In the genomic region with DNA sequence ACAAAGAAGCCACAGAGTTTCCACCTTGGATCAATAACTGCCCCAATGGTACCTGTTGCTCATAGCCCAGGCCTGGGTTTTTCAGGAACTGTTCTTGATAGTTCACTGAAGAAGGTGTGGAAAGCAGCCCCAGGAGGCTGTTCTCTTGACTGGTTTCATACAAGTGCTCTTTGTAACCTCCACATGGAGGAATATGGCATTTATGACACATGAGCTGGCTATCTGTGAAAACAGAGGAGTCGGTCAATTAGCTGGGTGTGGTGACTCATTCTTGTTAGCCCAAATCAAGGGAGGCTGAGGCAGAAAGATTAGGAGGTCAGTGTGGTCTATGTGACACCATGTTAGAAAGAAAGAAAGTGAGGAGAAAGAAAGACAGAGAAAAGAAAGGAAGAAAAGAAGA, we compare ENCODE assay signal across 28 mouse cellular contexts. TPM values are rescaled to one million over a fixed set of nuclear protein-coding genes. Genes with fewer than 3 reads are reported as not detected.
A peak's percentile ranks its signal among the peaks of the same experiment; 100 is the strongest.
DNase-seq lines count a peak whose midpoint lies in the region; ATAC-seq and TF ChIP-seq lines count a peak whose summit lies in the region.
"Had no signal": no experiment of that assay in that cellular context is flagged by ENCODE, and none has a peak within 500 bp of the region (broad histone marks: within the 10 kb centered on the region; RNA-seq: fewer than 3 reads in every experiment).

No protein-coding gene starts in this region.

- no peak overlapping the region for H3K4me2 ChIP-seq in liver, embryonic 13.5 days
- no peak overlapping the region for H3K4me2 ChIP-seq in liver, embryonic 12.5 days
- H3K4me2 ChIP-seq: embryonic facial prominence, embryonic 13.5 days; embryonic facial prominence, embryonic 15.5 days; forebrain, embryonic 12.5 days had no signal

- peaks cover 12% of the 10 kb centered on the region for H3K4me1 ChIP-seq in liver, embryonic 13.5 days (replicated peaks)
- peaks cover 15% of the 10 kb centered on the region for H3K4me1 ChIP-seq in liver, embryonic 12.5 days
- H3K4me1 ChIP-seq in MEL (ENCODE audit: control insufficient read depth in 1 of 2, insufficient read depth in 2 of 2, low read length in 2 of 2) = peaks cover 0 to 4% of the 10 kb centered on the region in 2 experiments; a peak in 1 of 4 replicates
- H3K4me1 ChIP-seq: embryonic facial prominence, embryonic 13.5 days; embryonic facial prominence, embryonic 15.5 days; forebrain, embryonic 12.5 days had no signal

- H3K79me2 ChIP-seq in MEL (ENCODE audit: control insufficient read depth, insufficient read depth, low read length, poor library complexity) = peaks cover under 1% of the 10 kb centered on the region; the same call in 1 of the 2 replicates

- no peak overlapping the region for H3K27ac ChIP-seq in liver, embryonic 13.5 days
- H3K27ac ChIP-seq in liver, embryonic 12.5 days = no peak overlapping the region
- no peak overlapping the region for H3K27ac ChIP-seq in MEL (ENCODE audit: control insufficient read depth, low read depth, low read length)
- H3K27ac ChIP-seq: embryonic facial prominence, embryonic 13.5 days; embryonic facial prominence, embryonic 15.5 days; forebrain, embryonic 10.5 days; forebrain, embryonic 12.5 days had no signal

- TF ChIP-seq RAD21 in MEL (IDR thresholded peaks at IDR 0.05; ENCODE audit: low read depth, low read length) = no peak

- H3K9me3 ChIP-seq in liver, embryonic 13.5 days (replicated peaks) = no peaks in the 10 kb centered on the region
- no peaks in the 10 kb centered on the region for H3K9me3 ChIP-seq in liver, embryonic 12.5 days (replicated peaks)
- no peaks in the 10 kb centered on the region for H3K9me3 ChIP-seq in MEL (replicated peaks; ENCODE audit: insufficient read depth, low read length)
- H3K9me3 ChIP-seq: embryonic facial prominence, embryonic 13.5 days; embryonic facial prominence, embryonic 15.5 days; forebrain, embryonic 10.5 days; forebrain, embryonic 12.5 days had no signal

- H3K36me3 ChIP-seq in liver, embryonic 13.5 days = no peaks in the 10 kb centered on the region
- no peaks in the 10 kb centered on the region for H3K36me3 ChIP-seq in liver, embryonic 12.5 days
- H3K36me3 ChIP-seq in MEL (ENCODE audit: control insufficient read depth in 1 of 2, insufficient read depth in 2 of 2, low read length in 2 of 2) = peaks cover 0 to 3% of the 10 kb centered on the region in 2 experiments; a peak in 2 of 4 replicates
- H3K36me3 ChIP-seq: embryonic facial prominence, embryonic 13.5 days; embryonic facial prominence, embryonic 15.5 days; forebrain, embryonic 10.5 days; forebrain, embryonic 12.5 days; G1E had no signal

- no peak for TF ChIP-seq CTCF in MEL (IDR thresholded peaks at IDR 0.05 in 2 of 3, conservative IDR thresholded peaks at IDR 0.05 in 1 of 3; ENCODE audit: control insufficient read depth in 1 of 3, insufficient read depth in 1 of 3, low read depth in 2 of 3, low read length in 3 of 3, poor library complexity in 1 of 3, severe bottlenecking in 1 of 3)

- no peak overlapping the region for H3K9ac ChIP-seq in liver, embryonic 13.5 days
- no peak overlapping the region for H3K9ac ChIP-seq in liver, embryonic 12.5 days
- no peak overlapping the region for H3K9ac ChIP-seq in MEL (ENCODE audit: control insufficient read depth, low read depth, low read length, poor library complexity, severe bottlenecking)
- H3K9ac ChIP-seq: embryonic facial prominence, embryonic 13.5 days; embryonic facial prominence, embryonic 15.5 days; forebrain, embryonic 12.5 days had no signal

- no peak for TF ChIP-seq POLR2A in MEL (IDR thresholded peaks at IDR 0.05; ENCODE audit: control insufficient read depth in 1 of 2, insufficient read depth in 1 of 2, low read depth in 1 of 2, low read length in 2 of 2, poor library complexity in 1 of 2)

- peak; percentile 35 for DNase-seq in heart, adult 11 months
- no peak for DNase-seq in heart, adult 8-10 months (ENCODE audit: low spot score)
- peak; percentile 10 for DNase-seq in liver, embryonic 13.5 days
- peak; percentile 40 for DNase-seq in MEL (ENCODE audit: low read depth, low spot score)
- DNase-seq in c-Kit-positive CD71-positive TER-119-positive erythroid progenitor cells, embryonic 14.5 days (ENCODE audit: low spot score) = peak; percentile 29
- DNase-seq in cerebellum, adult 9-11 months = no peak
- DNase-seq: adrenal gland, adult 2 months; adrenal gland, postnatal 10 days; adrenal gland, postnatal 25 days; B cell, adult 2 months; cerebellum, adult 11-12 months; cerebellum, adult 2 months; cerebellum, adult 9-10 months; cerebellum, postnatal 25 days; embryo, embryonic 11 days had no signal

- peaks cover 17% of the 10 kb centered on the region for H3K27me3 ChIP-seq in liver, embryonic 13.5 days
- peaks cover 10% of the 10 kb centered on the region; the same call in 1 of the 2 replicates for H3K27me3 ChIP-seq in liver, embryonic 12.5 days (replicated peaks)
- peaks cover 9 to 22% of the 10 kb centered on the region in 2 experiments for H3K27me3 ChIP-seq in MEL (ENCODE audit: control insufficient read depth in 1 of 2, insufficient read depth in 2 of 2, low read length in 2 of 2)
- H3K27me3 ChIP-seq: embryonic facial prominence, embryonic 15.5 days had no signal

- no peak for TF ChIP-seq EP300 in MEL (IDR thresholded peaks at IDR 0.05; ENCODE audit: low read depth in 1 of 2, low read length in 2 of 2)

- 17% methylated on average over 1 of the region's 1 CpGs for WGBS in liver, embryonic 13.5 days (ENCODE audit: insufficient replicate concordance)
- 11% methylated on average over 1 of the region's 1 CpGs for WGBS in liver, embryonic 12.5 days (ENCODE audit: insufficient replicate concordance)

- no peak overlapping the region for H3K4me3 ChIP-seq in liver, embryonic 13.5 days (replicated peaks)
- no peak overlapping the region for H3K4me3 ChIP-seq in liver, embryonic 12.5 days
- H3K4me3 ChIP-seq in MEL (ENCODE audit: control insufficient read depth in 1 of 2, insufficient read depth in 1 of 2, low read depth in 2 of 2, low read length in 2 of 2) = no peak overlapping the region
- H3K4me3 ChIP-seq: embryonic facial prominence, embryonic 13.5 days; embryonic facial prominence, embryonic 15.5 days; erythroblast, embryonic 14.5 days; forebrain, embryonic 10.5 days; forebrain, embryonic 12.5 days had no signal

- ATAC-seq in liver, embryonic 13.5 days (ENCODE audit: low read depth) = no peak
- ATAC-seq in liver, embryonic 12.5 days = no peak
- no peak for ATAC-seq in granulocyte monocyte progenitor cell, adult 5-6 weeks (replicated peaks; ENCODE audit: poor library complexity, severe bottlenecking)
- ATAC-seq: activated CD4-positive, CD25-positive, alpha-beta regulatory T cell, adult 4 months; CD4-positive, CD25-positive, alpha-beta regulatory T cell, adult 4 months; forebrain, embryonic 14.5 days; forebrain, embryonic 16.5 days; Patski had no signal

TF ChIP-seq in MEL, 35 proteins besides CTCF, POLR2A, EP300 and RAD21:
- TF ChIP-seq TAL1 (IDR thresholded peaks at IDR 0.05; ENCODE audit: low read length) (peak; percentile 40; the same call in 1 of the 2 replicates), GATA1 (IDR thresholded peaks at IDR 0.05; ENCODE audit: low read depth, low read length) (0 out of 2 replicates have a peak, but pooled peaks have one; percentile 8), SIN3A (IDR thresholded peaks at IDR 0.05; ENCODE audit: low read length) (no peak)

RNA-seq across cellular contexts. Expression of gene Igf1r, which starts 5.7 kb away (rescaled TPM):
- 10 to 100 TPM; 10.3 to 17.3 (median 14.4) TPM for total RNA-seq in heart, adult 8-10 months (2022)
- 4.1 and 4.3 TPM in 2 replicates for polyA plus RNA-seq in liver, embryonic 13.5 days (2015; fragmentation: Nextera tagmentation; extraction: Ambion mirVana)
- 8.5 and 9.6 TPM in 2 replicates for polyA plus RNA-seq in liver, embryonic 12.5 days (2016; fragmentation: Nextera tagmentation; extraction: Ambion mirVana)
- total RNA-seq in MEL (2012; rRNA removed) = 11.9 and 13.8 TPM in 2 replicates
- polyA plus RNA-seq in MEL (2012; ENCODE audit: insufficient read depth in 1 of 2, insufficient read length in 2 of 2, low read depth in 1 of 2, low replicate concordance in 2 of 2, missing spikeins in 1 of 2) = 10 to 100 TPM in 1 of 2 experiments, not detected in 1; 11.8 TPM
- 59.2 and 59.7 TPM in 2 replicates for total RNA-seq in granulocyte monocyte progenitor cell, adult 5-6 weeks (2014; fragmentation: Nextera tagmentation)
- total RNA-seq in granulocyte monocyte progenitor cell, adult 5-6 weeks (2017) = 27.9 and 29.4 TPM in 2 replicates

Comparison
In these comparisons a context has a peak if more than half of its experiments do, and no peak if none do; other contexts are left out.
1. DNase-seq: peak in heart, adult 11 months (single experiment), liver, embryonic 13.5 days (single experiment), MEL (single experiment) and c-Kit-positive CD71-positive TER-119-positive erythroid progenitor cells, embryonic 14.5 days (single experiment); none in heart, adult 8-10 months (single experiment) and cerebellum, adult 9-11 months (single experiment).